Mouse (Mus musculus) hindbrain, embryonic 11.5 days (tissue): Measurements from ENCODE around the gene Nupl1. TPM values are rescaled to one million over a fixed set of nuclear protein-coding genes. Genes with fewer than 3 reads are reported as not detected.

Experiments
- ATAC-seq: fragments of 200-750 bp; cut with Nextera tagmentation; 2 replicates; pipeline ENCODE4 v1.8.0; 2017; ENCODE audit warnings: mild to moderate bottlenecking, moderate TSS enrichment, moderate library complexity; ENCODE audit not compliant: low FRiP score
- DNase-seq: peaks from one replicate; pipeline ENCODE4 v3.0.0-alpha.2; 2015; ENCODE audit warnings: low spot score
- H3K27ac ChIP-seq: fragments of 300-500 bp; sonication (generic); 2 replicates; pipeline ENCODE4 v1.5.1; 2014; ENCODE audit warnings: mild to moderate bottlenecking, low read depth, low read length
- H3K27me3 ChIP-seq: fragments of 300-500 bp; sonication (generic); 2 replicates; pipeline ENCODE4 v1.6.1; 2014; ENCODE audit warnings: mild to moderate bottlenecking, low read length, moderate library complexity, mixed read lengths; ENCODE audit not compliant: control insufficient read depth, insufficient read depth
- H3K36me3 ChIP-seq: fragments of 300-500 bp; sonication (generic); 2 replicates; pipeline ENCODE4 v1.6.1; 2014; ENCODE audit warnings: mild to moderate bottlenecking, low read length, moderate library complexity, mixed read lengths; ENCODE audit not compliant: control insufficient read depth, insufficient read depth
- H3K4me1 ChIP-seq: fragments of 300-500 bp; sonication (generic); replicated peaks from 2 replicates; pipeline ENCODE4 v1.6.1; 2014; ENCODE audit warnings: low read length, mixed read lengths; ENCODE audit not compliant: control insufficient read depth, insufficient read depth
- H3K4me2 ChIP-seq: fragments of 300-500 bp; sonication (generic); replicated peaks from 2 replicates; pipeline ENCODE4 v1.6.1; 2014; ENCODE audit warnings: mild to moderate bottlenecking, low read depth, low read length
- H3K4me3 ChIP-seq: fragments of 300-500 bp; sonication (generic); 2 replicates; pipeline ENCODE4 v1.5.1; 2014; ENCODE audit warnings: low read depth, low read length
- H3K9ac ChIP-seq: fragments of 300-500 bp; sonication (generic); 2 replicates; pipeline ENCODE4 v1.6.1; 2014; ENCODE audit warnings: low read depth, low read length
- H3K9me3 ChIP-seq: fragments of 300-500 bp; sonication (generic); 2 replicates; pipeline ENCODE4 v1.6.1; 2016; ENCODE audit warnings: low read length; ENCODE audit not compliant: control insufficient read depth
- WGBS: fragments of 180-500 bp; shearing (Covaris S2); extraction: QIAGEN DNeasy Blood & Tissue Kit; methylation state at CpG from one replicate; pipeline ENCODE4 v1.1.7; 2014; 5-methylcytosine and 5-hydroxymethylcytosine counted together
- polyA plus RNA-seq: library from polyadenylated mRNA; unstranded; fragments of >200 nt; fragmentation: Nextera tagmentation; extraction: Ambion mirVana; gene quantifications from 2 replicates; pipeline ENCODE4 v1.2.1, GENCODE M21; 2014

The Nupl1 gene
- polyA plus RNA-seq, 1 experiment from 2014 or later, result not detected

DNA sequence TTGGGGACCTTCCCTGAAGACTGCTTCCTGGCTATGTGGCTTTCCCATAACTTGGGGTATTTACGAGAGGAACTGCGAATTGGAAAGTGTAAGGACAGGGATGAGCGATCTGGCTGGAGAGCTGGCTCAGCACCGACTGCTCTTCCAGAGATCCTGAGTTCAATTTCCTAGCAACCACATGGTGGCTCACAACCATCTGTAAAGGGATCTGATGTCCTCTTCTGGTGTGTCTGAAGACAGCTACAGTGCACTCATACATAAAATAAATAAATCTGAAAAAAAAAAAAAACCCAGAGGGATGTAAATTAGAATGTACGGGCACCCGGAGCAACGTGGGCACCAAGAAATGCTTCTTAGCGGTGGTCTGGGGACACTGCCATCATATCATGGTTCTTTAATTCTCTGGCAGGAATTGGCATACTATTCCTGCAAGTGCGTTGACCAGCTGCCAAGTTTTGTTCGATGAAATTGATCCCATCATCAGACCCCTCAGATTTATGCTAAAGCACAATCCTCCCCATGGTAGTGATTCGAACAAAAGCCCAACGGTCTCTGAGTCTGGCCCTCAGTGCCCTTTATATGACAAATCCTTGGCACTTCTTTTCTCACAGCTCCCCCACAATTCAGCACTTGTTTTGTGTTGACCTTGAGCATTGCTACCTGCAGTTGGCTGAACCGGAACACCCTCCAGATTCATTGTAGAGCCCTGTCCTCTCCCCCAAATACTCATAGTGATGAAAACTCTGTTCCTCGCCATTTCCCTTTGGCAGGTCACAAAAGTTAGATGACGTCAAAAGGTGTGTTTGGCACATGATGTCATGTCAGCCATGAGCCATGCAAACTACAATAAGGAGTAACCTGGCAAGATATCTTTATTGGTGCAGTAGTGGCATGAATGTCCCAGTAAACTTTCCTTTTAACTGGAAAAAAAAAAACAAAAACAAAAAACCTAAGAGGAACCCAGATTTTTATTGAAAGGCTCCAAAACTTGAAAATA lies 1.1 kb upstream of the Nupl1 start:
- Histone ChIP-seq H3K4me3 (peak overlapping the region; percentile 83), H3K27ac (peak overlapping the region; percentile 83), H3K9me3 (no peaks in the 10 kb centered on the region), H3K27me3 (no peaks in the 10 kb centered on the region), H3K36me3 (no peaks in the 10 kb centered on the region), H3K4me2 (peak overlapping the region; percentile 87), H3K4me1 (0 out of 2 replicates have a peak, but pooled peaks cover 4% of the 10 kb centered on the region), H3K9ac (peak overlapping the region; percentile 77)
- WGBS, result 21% methylated on average over 15 of the region's 15 CpGs
- no peak for DNase-seq
- no peak for ATAC-seq

DNA sequence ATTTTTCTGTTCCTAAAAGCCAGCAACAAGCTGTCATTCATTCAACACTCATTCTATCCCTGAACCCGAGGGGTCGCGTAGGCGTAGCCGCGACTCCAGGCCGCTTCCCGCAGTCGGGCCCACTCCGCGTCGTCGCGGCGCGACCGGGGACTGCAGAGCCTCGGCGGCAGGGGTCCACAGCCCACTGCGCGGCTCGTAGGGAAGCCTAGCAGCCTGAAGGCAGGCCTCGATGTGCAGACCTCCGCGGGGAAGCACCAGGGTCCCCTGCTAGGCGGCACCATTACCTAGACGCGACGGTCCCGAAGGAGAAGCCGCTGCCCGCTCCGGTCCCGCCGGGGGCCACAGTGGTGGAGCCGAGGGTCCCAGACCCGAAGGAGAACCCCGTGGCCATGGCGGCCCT lies 352 bp downstream of the Nupl1 start:
- under 1% methylated on average over 39 of the region's 39 CpGs for WGBS
- Histone ChIP-seq H3K27ac (peak overlapping the region; percentile 85), H3K4me2 (peak overlapping the region; percentile 87), H3K9me3 (no peaks in the 10 kb centered on the region), H3K36me3 (no peaks in the 10 kb centered on the region), H3K4me1 (0 out of 2 replicates have a peak, but pooled peaks cover 4% of the 10 kb centered on the region), H3K9ac (peak overlapping the region; percentile 87), H3K4me3 (peak overlapping the region; percentile 83), H3K27me3 (no peaks in the 10 kb centered on the region)
- ATAC-seq (peak; percentile 77), DNase-seq (no peak)

DNA sequence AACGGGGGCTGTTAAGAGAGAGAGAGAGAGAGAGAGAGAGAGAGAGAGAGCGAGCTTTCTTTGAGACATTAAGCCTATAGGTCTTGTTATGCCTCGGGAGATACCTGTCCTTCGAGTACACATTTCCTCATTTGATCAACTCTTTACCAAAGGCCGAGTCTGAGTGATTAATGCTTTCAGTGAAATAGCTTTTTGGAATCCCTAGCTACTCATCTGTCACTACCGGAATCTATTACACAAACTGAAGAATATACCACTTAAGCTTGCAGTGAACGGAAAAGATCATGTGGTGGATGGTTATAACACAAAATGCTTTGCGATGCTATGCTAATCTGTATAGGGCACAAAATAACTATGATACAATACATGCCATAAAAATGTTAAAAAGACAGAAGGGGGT lies 865 bp downstream of the Nupl1 start:
- 28% methylated on average over 8 of the region's 8 CpGs for WGBS
- peak overlapping the region; percentile 87 for H3K4me2 ChIP-seq
- H3K9me3 ChIP-seq, result no peaks in the 10 kb centered on the region
- H3K4me1 ChIP-seq, result 0 out of 2 replicates have a peak, but pooled peaks cover 4% of the 10 kb centered on the region
- no peak for ATAC-seq
- no peak overlapping the region for H3K27ac ChIP-seq
- H3K36me3 ChIP-seq, result no peaks in the 10 kb centered on the region
- H3K27me3 ChIP-seq, result no peaks in the 10 kb centered on the region
- peak overlapping the region; percentile 87 for H3K9ac ChIP-seq
- H3K4me3 ChIP-seq, result peak overlapping the region; percentile 83
- DNase-seq, result peak; percentile 21

DNA sequence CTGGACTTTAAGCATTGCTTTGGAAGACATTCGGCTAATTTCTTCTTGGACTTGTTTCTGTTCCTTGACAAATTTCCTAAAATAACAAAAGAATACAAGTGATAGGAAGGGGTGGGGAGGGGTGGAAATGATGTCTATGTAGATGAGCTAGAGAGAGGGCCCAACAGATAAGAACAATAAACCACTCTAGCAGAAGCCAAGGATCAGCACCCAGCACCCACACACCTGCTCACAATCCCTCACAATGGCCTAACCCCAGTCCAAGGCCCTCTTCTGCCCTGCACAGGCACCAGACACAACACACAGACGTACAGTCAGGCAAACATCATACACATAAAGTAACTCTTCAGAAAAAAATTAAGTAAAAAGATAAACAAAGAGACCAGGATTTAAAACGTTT lies 12.7 kb downstream of the Nupl1 start:
- ATAC-seq (no peak), DNase-seq (no peak)
- Histone ChIP-seq H3K36me3 (no peaks in the 10 kb centered on the region), H3K9me3 (no peaks in the 10 kb centered on the region), H3K9ac (no peak overlapping the region), H3K4me1 (no peaks in the 10 kb centered on the region), H3K4me3 (no peak overlapping the region), H3K4me2 (no peak overlapping the region), H3K27ac (no peak overlapping the region), H3K27me3 (no peaks in the 10 kb centered on the region)
- WGBS, result 86% methylated on average over 3 of the region's 3 CpGs

DNA sequence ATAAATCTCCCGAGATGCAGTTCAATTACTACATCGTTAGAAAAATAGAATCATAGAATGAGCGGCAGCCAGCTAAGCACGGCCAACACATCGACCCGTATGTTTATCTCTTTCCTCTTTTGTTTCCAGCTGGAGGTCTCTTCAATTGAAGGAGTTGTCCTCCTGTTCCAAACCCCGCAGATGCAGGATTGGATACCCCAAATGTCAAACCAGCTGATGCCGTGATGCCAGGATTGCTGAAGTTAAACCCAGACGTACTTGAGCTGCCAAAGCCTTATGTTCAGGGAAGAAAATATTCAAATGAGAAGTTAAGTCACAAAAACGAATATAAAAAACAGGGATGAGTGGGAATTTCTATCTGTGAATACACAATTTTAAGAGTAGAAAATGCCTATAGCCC lies 31.3 kb downstream of the Nupl1 start:
- ATAC-seq (no peak), DNase-seq (no peak)
- Histone ChIP-seq H3K9ac (no peak overlapping the region), H3K9me3 (no peaks in the 10 kb centered on the region), H3K4me1 (no peaks in the 10 kb centered on the region), H3K4me2 (no peak overlapping the region), H3K4me3 (no peak overlapping the region), H3K36me3 (0 out of 2 replicates have a peak, but pooled peaks cover 2% of the 10 kb centered on the region), H3K27me3 (no peaks in the 10 kb centered on the region), H3K27ac (no peak overlapping the region)
- WGBS, result 94% methylated on average over 10 of the region's 10 CpGs

DNA sequence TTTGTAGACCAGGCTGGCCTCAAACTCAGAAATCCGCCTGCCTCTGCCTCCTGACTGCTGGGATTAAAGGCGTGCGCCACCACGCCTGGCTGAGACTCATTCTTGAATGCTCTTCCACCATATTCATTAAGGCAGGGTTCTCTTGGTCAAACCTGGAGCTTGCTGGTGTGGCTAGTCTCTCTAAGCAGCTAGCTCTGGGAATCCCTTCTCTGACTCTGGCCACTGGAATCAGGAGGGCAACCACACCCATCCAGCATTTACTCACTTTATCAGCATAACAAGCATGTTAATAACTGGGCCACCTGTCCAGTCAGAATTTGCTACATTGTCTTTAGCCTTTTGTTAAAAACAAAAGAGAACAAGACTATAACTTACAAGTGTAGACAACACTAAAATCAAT lies 33.6 kb downstream of the Nupl1 start:
- Histone ChIP-seq H3K4me3 (no peak overlapping the region), H3K36me3 (0 out of 2 replicates have a peak, but pooled peaks cover 2% of the 10 kb centered on the region), H3K4me2 (no peak overlapping the region), H3K27ac (no peak overlapping the region), H3K9ac (no peak overlapping the region), H3K4me1 (no peaks in the 10 kb centered on the region), H3K9me3 (no peaks in the 10 kb centered on the region), H3K27me3 (no peaks in the 10 kb centered on the region)
- no peak for ATAC-seq
- 96% methylated on average over 4 of the region's 4 CpGs for WGBS
- no peak for DNase-seq

DNA sequence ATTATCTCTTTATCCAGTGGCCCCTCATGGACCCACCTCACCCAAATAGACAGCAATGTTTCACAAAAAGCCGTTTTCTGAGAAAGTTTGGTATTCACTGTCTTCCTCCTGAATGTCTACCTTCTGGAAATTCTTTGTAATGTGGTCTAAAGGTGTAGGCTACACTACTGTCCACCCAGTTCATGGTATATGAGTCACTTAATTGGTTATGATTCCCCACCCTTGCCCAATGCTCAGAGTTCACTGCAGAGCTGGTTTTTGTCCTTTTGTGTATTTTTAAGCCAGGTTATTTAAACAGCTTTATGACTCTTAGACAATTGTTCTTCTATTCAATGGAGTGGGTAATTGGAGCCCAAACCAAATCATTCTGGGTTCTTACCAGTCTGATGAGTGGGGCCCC lies 35.1 kb downstream of the Nupl1 start:
- no peak for DNase-seq
- H3K9me3 ChIP-seq, result no peaks in the 10 kb centered on the region
- no peak overlapping the region for H3K4me3 ChIP-seq
- H3K27me3 ChIP-seq, result no peaks in the 10 kb centered on the region
- H3K9ac ChIP-seq, result no peak overlapping the region
- ATAC-seq, result no peak
- H3K4me2 ChIP-seq, result no peak overlapping the region
- 84% methylated on average over 1 of the region's 1 CpGs for WGBS
- no peaks in the 10 kb centered on the region for H3K36me3 ChIP-seq
- H3K4me1 ChIP-seq, result no peaks in the 10 kb centered on the region
- no peak overlapping the region for H3K27ac ChIP-seq

DNA sequence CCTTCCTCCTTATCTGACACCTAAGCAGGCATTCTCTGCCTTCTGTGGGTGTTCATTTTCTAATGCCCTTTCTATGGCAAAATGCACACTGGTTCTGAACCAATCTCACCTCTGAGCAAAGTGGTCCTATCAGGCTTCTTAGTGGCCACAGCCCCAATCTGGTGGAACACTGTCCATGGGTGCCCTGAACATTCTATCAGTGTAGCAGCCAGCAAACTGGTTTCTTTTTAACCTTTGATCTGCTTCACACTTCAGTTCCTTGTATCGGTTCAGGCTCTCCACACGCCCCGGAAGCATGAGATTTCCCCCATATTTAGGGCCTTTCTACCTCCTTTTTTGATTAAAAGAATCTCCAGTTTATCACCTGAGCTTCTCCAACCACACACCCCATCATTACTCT lies 36.2 kb downstream of the Nupl1 start:
- Histone ChIP-seq H3K27ac (no peak overlapping the region), H3K9me3 (no peaks in the 10 kb centered on the region), H3K4me2 (no peak overlapping the region), H3K4me3 (no peak overlapping the region), H3K27me3 (no peaks in the 10 kb centered on the region), H3K9ac (no peak overlapping the region), H3K4me1 (no peaks in the 10 kb centered on the region), H3K36me3 (no peaks in the 10 kb centered on the region)
- ATAC-seq (no peak), DNase-seq (no peak)
- WGBS, result 100% methylated on average over 3 of the region's 3 CpGs

DNA sequence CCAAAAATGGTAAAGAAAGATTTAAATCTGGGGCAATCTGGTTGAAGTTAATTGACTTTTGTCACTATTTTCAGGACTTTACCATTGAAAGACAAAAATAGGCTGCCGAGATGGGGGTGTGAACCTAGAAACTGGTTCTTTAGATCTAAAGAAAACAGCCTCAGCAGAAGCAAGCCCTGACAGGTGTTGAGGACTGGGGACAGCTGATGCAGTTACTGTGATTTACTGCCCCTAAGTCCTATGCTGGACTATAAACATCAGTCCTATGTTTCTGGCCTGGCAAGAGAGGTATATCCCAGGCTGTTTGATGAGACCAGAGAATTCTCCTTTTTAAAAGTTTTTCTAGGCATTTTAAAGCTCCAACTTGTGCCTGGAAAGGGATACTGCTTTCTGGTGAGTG lies 37.2 kb downstream of the Nupl1 start:
- H3K4me2 ChIP-seq, result no peak overlapping the region
- H3K36me3 ChIP-seq, result no peaks in the 10 kb centered on the region
- DNase-seq (no peak), ATAC-seq (no peak)
- no peaks in the 10 kb centered on the region for H3K27me3 ChIP-seq
- no peak overlapping the region for H3K9ac ChIP-seq
- H3K4me1 ChIP-seq, result no peaks in the 10 kb centered on the region
- H3K27ac ChIP-seq, result no peak overlapping the region
- 89% methylated on average over 1 of the region's 1 CpGs for WGBS
- H3K9me3 ChIP-seq, result no peaks in the 10 kb centered on the region
- H3K4me3 ChIP-seq, result no peak overlapping the region
